Mouse (Mus musculus) spleen, adult 2 months (tissue): Measurements from ENCODE around the gene Baiap2. TPM values are rescaled to one million over a fixed set of nuclear protein-coding genes. Genes with fewer than 3 reads are reported as not detected.
A peak's percentile ranks its signal among the peaks of the same experiment; 100 is the strongest.

Experiments used
- DNase-seq, 2 experiments: peaks; one replicate each; pipeline versions ENCODE4 v3.0.0 to v3.0.0-alpha.2; 2012 to 2021; ENCODE audit warnings: low spot score in 2 of 2, low read depth in 1 of 2
- H3K27ac ChIP-seq: fragments of 200-500 bp; 2 replicates; pipeline ENCODE4 v1.5.1; 2012; ENCODE audit warnings: low read length, inconsistent platforms; ENCODE audit not compliant: insufficient read depth
- H3K27me3 ChIP-seq: fragments of 200-500 bp; 2 replicates; pipeline ENCODE4 v1.6.1; 2012; ENCODE audit warnings: mild to moderate bottlenecking, moderate library complexity, low read length, inconsistent platforms; ENCODE audit not compliant: control insufficient read depth, insufficient read depth
- H3K36me3 ChIP-seq: fragments of 200-500 bp; 2 replicates; pipeline ENCODE4 v1.6.1; 2012; ENCODE audit warnings: mild to moderate bottlenecking, low read length, inconsistent platforms; ENCODE audit not compliant: control insufficient read depth, insufficient read depth
- H3K4me1 ChIP-seq: fragments of 200-500 bp; 2 replicates; pipeline ENCODE4 v1.6.1; 2011; ENCODE audit warnings: inconsistent platforms; ENCODE audit not compliant: control insufficient read depth, insufficient read depth, insufficient read length
- H3K4me3 ChIP-seq: fragments of 200-500 bp; 2 replicates; pipeline ENCODE4 v1.5.1; 2011; ENCODE audit warnings: mild to moderate bottlenecking, inconsistent platforms; ENCODE audit not compliant: insufficient read depth, insufficient read length; ENCODE audit errors: extremely low read depth
- CTCF ChIP-seq: fragments of 200-500 bp; IDR thresholded peaks from 2 replicates; pipeline ENCODE4 v1.5.1; 2011; ENCODE audit warnings: mild to moderate bottlenecking, inconsistent platforms; ENCODE audit not compliant: insufficient read depth, insufficient read length, insufficient replicate concordance; ENCODE audit errors: extremely low read depth
- POLR2A ChIP-seq: fragments of 200-500 bp; IDR thresholded peaks from 2 replicates; pipeline ENCODE4 v1.6.1; 2011; ENCODE audit warnings: low read depth, low read length, inconsistent platforms
- WGBS: fragments of 180-500 bp; shearing (Covaris S2); methylation state at CpG from one replicate; pipeline ENCODE4 v1.1.7; 2018; 5-methylcytosine and 5-hydroxymethylcytosine counted together
- polyA plus RNA-seq: library from polyadenylated mRNA; depleted of rRNA; stranded (reverse); fragments of >200 nt; gene quantifications from 2 replicates; pipeline ENCODE4 v1.2.3, GENCODE M21; 2012

The Baiap2 gene
- polyA plus RNA-seq, 1 experiment: 17.3 TPM

- peaks cover 30% of the 10 kb centered on the region; the same call in 1 of the 2 replicates for H3K4me1 ChIP-seq
- no peaks in the 10 kb centered on the region for H3K36me3 ChIP-seq
- no peaks in the 10 kb centered on the region for H3K27me3 ChIP-seq
- WGBS: 36% methylated on average over 10 of the region's 10 CpGs
- no peak overlapping the region for H3K27ac ChIP-seq
- DNase-seq: no peak
- H3K4me3 ChIP-seq: no peak overlapping the region
- TF ChIP-seq CTCF (no peak), POLR2A (no peak)
Measured at GRCm38 (mm10) chr11:119931809-119932208, 10.8 kb upstream of the Baiap2 start.

DNA sequence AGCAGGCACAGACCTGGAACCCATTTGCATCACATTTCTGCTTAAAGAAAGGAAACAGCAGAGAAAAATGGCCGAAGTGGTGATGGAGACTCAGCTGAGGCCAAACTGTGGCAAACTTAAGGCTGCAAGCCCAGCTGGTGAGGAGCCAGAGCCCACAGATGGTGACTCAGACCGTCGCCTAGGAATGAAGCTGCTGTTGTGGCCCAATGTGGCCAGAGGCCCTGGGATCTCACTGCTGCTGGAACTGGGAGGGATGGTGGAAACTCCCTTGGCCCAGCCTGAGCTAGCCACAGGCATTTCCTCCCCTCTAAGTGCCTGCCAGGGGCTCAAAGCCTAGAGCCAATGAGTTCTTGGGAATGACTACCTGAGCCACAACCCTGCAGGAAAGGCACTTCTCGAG is 9.4 kb upstream of the Baiap2 start:
- no peak overlapping the region; the same call in 1 of the 2 replicates for H3K27ac ChIP-seq
- no peak overlapping the region for H3K4me3 ChIP-seq
- WGBS: 50% methylated on average over 4 of the region's 4 CpGs
- H3K27me3 ChIP-seq: no peaks in the 10 kb centered on the region
- peaks cover 26% of the 10 kb centered on the region; the same call in 1 of the 2 replicates for H3K4me1 ChIP-seq
- TF ChIP-seq POLR2A (no peak), CTCF (no peak)
- H3K36me3 ChIP-seq: no peaks in the 10 kb centered on the region
- no peak for DNase-seq

DNA sequence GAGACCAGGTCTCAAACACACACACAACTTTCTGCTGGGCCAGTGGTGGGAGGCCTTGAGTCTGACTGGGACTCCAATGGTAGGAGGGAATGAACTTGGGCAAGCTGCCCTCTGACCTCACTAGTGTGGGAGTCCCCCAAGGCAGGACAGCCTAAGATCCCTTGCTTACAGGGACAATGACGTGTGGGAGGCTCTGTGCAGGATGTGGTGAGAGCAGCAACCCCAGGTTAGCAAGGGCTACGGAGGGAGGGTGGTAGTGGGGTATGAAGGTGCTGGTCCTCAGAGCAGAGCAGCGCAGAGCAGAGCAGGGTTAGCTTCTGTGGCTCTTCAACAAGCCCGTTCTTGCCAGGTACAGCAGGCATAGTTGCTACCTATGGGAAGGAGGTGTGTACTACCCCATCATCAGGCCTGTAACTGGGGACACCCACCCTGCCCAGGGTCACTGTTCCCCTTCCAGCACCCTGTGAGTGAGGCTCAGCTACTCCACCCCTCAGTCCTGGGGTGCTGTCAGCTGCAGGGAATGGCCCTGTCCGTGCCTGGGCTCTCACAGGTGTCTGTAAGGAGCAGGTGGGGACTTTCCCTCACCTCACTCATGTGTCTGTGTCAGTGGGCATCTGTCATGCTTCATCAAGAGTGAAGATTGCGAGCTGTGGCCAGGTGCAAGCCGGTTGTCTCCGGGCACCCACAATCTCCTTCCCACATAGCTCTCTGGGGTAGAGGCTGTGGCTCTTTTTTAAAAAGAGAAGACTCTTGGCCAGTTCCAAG is 8.6 kb upstream of the Baiap2 start:
- DNase-seq: peak in 1 of 2 experiments; percentile 25
- Histone ChIP-seq H3K4me1 (peaks cover 26% of the 10 kb centered on the region; the same call in 1 of the 2 replicates), H3K27ac (0 out of 2 replicates have a peak overlapping the region, but pooled peaks have one; percentile 13), H3K36me3 (no peaks in the 10 kb centered on the region), H3K4me3 (no peak overlapping the region), H3K27me3 (no peaks in the 10 kb centered on the region)
- no peak for TF ChIP-seq CTCF
- TF ChIP-seq POLR2A: no peak
- WGBS: 35% methylated on average over 8 of the region's 8 CpGs

DNA sequence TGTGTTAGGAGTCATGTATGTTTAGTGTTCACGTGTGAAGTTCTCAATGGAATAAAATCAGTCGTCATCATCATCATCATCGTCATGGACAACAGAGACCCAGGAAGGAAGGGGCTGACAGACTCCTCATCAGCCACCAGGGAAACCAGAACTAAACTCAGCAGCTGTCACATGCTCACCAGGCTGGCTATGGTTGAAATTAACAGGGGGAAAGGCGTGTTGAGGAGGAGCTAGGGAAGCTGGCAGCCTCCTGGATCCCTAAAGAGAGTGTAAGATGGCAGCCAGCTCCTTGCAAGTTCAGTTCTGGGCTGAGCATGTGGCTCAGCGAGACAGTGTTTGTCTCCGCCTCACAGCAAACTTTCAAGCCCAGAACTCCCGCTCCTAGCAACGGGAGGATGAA is 7.8 kb upstream of the Baiap2 start:
- Histone ChIP-seq H3K4me1 (peaks cover 26% of the 10 kb centered on the region; the same call in 1 of the 2 replicates), H3K4me3 (no peak overlapping the region), H3K27me3 (no peaks in the 10 kb centered on the region), H3K27ac (no peak overlapping the region), H3K36me3 (no peaks in the 10 kb centered on the region)
- WGBS: 71% methylated on average over 8 of the region's 8 CpGs
- no peak for DNase-seq
- TF ChIP-seq CTCF: no peak
- no peak for TF ChIP-seq POLR2A

DNA sequence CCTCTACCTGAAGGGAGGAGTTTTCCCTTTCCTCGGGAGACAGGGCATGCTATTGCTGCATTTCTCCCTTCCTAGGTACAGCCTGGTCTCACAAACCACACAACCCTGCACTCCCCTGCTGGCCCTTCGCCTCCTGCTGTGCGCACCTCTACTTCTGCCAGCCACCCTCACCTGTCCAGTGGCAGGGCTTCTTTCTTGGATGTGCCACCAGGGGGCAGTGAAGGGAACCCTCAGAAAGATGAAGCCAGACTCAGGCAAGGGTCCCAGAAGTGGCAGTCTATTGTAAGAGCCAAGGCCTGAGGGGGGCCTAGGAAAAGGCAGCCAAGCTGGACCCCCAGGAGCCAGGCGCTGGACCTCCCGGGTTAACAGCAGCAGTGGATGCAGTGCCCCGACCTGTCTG is 7.1 kb upstream of the Baiap2 start:
- 70% methylated on average over 6 of the region's 6 CpGs for WGBS
- Histone ChIP-seq H3K27ac (no peak overlapping the region), H3K36me3 (no peaks in the 10 kb centered on the region), H3K4me1 (peaks cover 26% of the 10 kb centered on the region; the same call in 1 of the 2 replicates), H3K4me3 (no peak overlapping the region), H3K27me3 (no peaks in the 10 kb centered on the region)
- TF ChIP-seq POLR2A (no peak), CTCF (peak; percentile 71; the same call in 1 of the 2 replicates)
- peak in 1 of 2 experiments; percentile 74 for DNase-seq

DNA sequence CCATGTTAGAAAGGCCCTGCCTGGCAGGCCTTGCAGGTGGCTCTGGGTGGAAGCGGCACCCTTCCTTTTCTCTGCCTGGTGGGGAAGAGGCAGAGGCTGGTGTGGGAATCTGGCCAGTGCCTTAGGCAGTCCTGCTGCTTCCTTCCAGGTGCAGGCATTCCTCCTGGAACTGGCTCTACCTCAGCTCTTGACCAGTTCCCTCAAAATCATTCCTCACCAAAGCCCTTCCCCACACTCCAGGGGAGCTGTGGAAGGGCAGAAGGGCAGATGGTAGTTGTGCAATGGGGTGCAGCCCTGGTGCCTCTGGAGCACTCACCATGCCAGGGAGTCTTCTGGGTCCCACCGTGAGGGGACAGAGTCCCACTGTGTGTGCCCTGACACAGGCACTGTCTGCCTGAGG is 6.1 kb upstream of the Baiap2 start:
- peaks cover 26% of the 10 kb centered on the region; the same call in 1 of the 2 replicates for H3K4me1 ChIP-seq
- DNase-seq: no peak
- no peak overlapping the region for H3K4me3 ChIP-seq
- H3K27ac ChIP-seq: no peak overlapping the region
- H3K36me3 ChIP-seq: no peaks in the 10 kb centered on the region
- no peaks in the 10 kb centered on the region for H3K27me3 ChIP-seq
- 88% methylated on average over 2 of the region's 2 CpGs for WGBS
- TF ChIP-seq CTCF (no peak), POLR2A (no peak)

GRCm38 (mm10) chr11:119937216-119937615 is 5.3 kb upstream of the Baiap2 start:
- Histone ChIP-seq H3K27me3 (no peaks in the 10 kb centered on the region), H3K4me3 (no peak overlapping the region), H3K36me3 (no peaks in the 10 kb centered on the region), H3K27ac (no peak overlapping the region), H3K4me1 (peaks cover 20% of the 10 kb centered on the region; the same call in 1 of the 2 replicates)
- no peak for DNase-seq
- WGBS: 73% methylated on average over 12 of the region's 12 CpGs
- TF ChIP-seq CTCF: no peak
- TF ChIP-seq POLR2A: no peak
